Mouse (Mus musculus) heart, embryonic 10.5 days (tissue): ENCODE measurements at regions not wholly inside any gene's neighbourhood (a gene's known extent, or its start where the extent isn't known, plus 50 kb on each side); places are given as distances from the start of the nearest gene placed in this dataset.

Experiments used
- DNase-seq: peaks from one replicate; pipeline ENCODE4 v3.0.0-alpha.2; 2017; ENCODE audit warnings: low spot score
- H3K27ac ChIP-seq: fragments of 300-500 bp; sonication (generic); 2 replicates; pipeline ENCODE4 v1.5.1; 2016; ENCODE audit warnings: mild to moderate bottlenecking
- H3K27me3 ChIP-seq: fragments of 300-500 bp; sonication (generic); 2 replicates; pipeline ENCODE4 v1.6.1; 2016; ENCODE audit warnings: mild to moderate bottlenecking; ENCODE audit not compliant: poor library complexity, insufficient read depth, severe bottlenecking
- H3K36me3 ChIP-seq: fragments of 300-500 bp; sonication (generic); 2 replicates; pipeline ENCODE4 v1.6.1; 2016; ENCODE audit warnings: mild to moderate bottlenecking, moderate library complexity
- H3K4me1 ChIP-seq: fragments of 300-500 bp; sonication (generic); 2 replicates; pipeline ENCODE4 v1.6.1; 2016; ENCODE audit warnings: mild to moderate bottlenecking
- H3K4me3 ChIP-seq: fragments of 300-500 bp; sonication (generic); 2 replicates; pipeline ENCODE4 v1.5.1; 2016; ENCODE audit warnings: mild to moderate bottlenecking, moderate library complexity
- H3K9me3 ChIP-seq: fragments of 300-500 bp; sonication (generic); 2 replicates; pipeline ENCODE4 v1.6.1; 2016; ENCODE audit warnings: mild to moderate bottlenecking, moderate library complexity
- WGBS: fragments of 180-500 bp; shearing (Covaris S2); methylation state at CpG from one replicate; pipeline ENCODE4 v1.1.7; 2016; 5-methylcytosine and 5-hydroxymethylcytosine counted together

DNA sequence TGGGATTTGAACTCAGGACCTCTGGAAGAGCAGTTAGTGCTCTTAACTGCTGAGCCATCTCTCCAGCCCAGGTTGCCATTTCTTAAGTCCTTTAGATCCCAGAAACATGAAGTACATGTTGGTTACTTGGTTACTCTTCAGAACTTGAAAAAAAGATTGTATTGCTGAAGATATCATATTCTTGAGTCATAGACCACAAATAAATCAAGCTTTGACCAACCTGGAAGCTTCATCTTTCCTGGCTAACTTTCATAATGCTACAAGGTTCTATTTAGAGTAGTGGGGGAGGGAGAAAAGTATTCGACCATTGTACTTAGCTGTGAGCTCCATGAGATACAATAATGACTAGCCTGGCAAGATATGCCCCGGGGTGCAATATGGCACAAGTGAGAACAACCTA lies 90.9 kb upstream of the Cdkn2b start:
- Histone ChIP-seq H3K4me3 (no peak overlapping the region), H3K4me1 (no peaks in the 10 kb centered on the region), H3K36me3 (no peaks in the 10 kb centered on the region), H3K27me3 (no peaks in the 10 kb centered on the region), H3K9me3 (no peaks in the 10 kb centered on the region), H3K27ac (no peak overlapping the region)
- DNase-seq = no peak
- 65% methylated on average over 2 of the region's 2 CpGs for WGBS

DNA sequence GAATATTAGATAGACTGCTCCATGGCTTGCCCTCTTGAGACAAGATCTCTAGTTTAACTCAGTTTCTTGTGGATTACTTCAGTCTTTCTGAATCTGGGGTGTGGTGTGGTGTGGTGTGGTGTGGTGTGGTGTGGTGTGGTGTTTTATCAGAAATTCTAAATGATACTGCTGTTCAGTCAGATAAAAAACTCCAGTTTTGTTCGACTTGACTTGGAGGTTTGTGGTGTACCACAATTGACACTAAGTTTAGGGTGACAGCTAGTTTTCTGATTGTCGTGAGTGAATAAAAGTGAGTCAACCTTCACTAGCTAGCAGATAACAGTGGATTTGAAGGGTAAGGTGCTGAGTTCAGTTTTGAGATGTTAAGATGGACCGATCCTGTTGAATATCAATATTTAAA lies 89.5 kb upstream of the Cdkn2b start:
- H3K9me3 ChIP-seq = no peaks in the 10 kb centered on the region
- no peaks in the 10 kb centered on the region for H3K27me3 ChIP-seq
- WGBS = 79% methylated on average over 3 of the region's 3 CpGs
- H3K4me3 ChIP-seq = no peak overlapping the region
- H3K4me1 ChIP-seq = no peaks in the 10 kb centered on the region
- H3K27ac ChIP-seq = no peak overlapping the region
- no peak for DNase-seq
- no peaks in the 10 kb centered on the region for H3K36me3 ChIP-seq

DNA sequence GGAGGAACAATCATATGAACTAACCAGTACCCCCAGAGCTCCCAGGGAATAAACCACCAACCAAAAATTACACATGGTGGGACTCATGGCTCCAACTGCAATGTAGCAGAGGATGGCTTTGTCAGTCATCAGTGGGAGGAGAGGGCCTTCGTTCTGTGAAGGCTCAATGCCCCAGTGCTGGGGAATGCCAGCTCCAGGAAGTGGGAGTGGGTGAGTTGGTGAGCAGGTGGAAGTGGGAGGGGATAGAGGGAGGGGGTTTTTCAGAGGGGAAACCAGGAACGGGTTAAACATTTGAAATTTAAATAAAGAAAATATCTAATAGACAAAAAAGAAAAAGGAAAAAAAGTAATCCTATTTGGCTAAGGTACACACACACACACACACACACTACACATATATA lies 88.4 kb upstream of the Cdkn2b start:
- Histone ChIP-seq H3K36me3 (no peaks in the 10 kb centered on the region), H3K9me3 (no peaks in the 10 kb centered on the region), H3K4me1 (no peaks in the 10 kb centered on the region), H3K27me3 (no peaks in the 10 kb centered on the region), H3K27ac (no peak overlapping the region), H3K4me3 (no peak overlapping the region)
- DNase-seq = no peak
- WGBS = 70% methylated on average over 2 of the region's 2 CpGs

DNA sequence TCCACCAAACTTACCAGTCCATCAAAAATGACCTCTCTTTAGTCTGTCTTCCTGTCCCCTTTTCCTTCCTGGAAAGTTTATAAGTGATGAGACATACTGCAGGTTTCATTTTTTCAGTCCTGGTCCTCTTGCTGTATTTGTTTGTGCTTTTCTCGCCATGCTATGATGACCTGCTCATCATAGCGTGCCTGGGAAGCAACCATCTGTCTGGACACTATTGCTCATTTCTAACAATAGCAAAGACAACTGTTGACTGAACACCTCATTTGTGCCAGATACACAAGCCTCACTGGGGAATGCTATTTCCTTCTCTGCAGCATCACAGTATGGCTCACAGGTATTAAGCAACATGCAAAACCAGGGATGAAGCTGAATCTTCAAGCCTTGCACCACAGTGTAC lies 85.2 kb upstream of the Cdkn2b start:
- H3K27ac ChIP-seq = no peak overlapping the region
- no peaks in the 10 kb centered on the region for H3K36me3 ChIP-seq
- WGBS = 84% methylated on average over 2 of the region's 2 CpGs
- H3K4me1 ChIP-seq = no peaks in the 10 kb centered on the region
- H3K4me3 ChIP-seq = no peak overlapping the region
- no peaks in the 10 kb centered on the region for H3K27me3 ChIP-seq
- no peaks in the 10 kb centered on the region for H3K9me3 ChIP-seq
- no peak for DNase-seq

DNA sequence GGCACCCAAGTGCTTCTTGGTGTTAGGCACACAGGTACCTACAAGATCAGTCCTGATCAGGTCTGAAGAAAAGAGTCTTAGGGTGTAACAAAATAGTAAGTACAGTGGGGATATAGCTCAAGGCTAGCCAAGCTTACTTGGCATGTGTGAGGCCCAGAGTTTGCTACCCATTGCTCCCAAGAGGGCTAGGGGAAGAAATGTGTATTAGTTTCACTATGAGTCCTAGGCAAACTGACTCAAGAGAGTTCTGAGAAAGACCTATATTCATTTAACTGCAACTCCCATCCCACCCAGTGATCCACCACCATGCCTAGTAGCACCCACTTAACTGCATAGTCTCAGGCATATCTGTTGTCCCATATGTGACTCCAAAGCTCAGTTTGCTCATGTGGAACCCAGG lies 84.5 kb upstream of the Cdkn2b start:
- no peaks in the 10 kb centered on the region for H3K36me3 ChIP-seq
- no peak for DNase-seq
- H3K9me3 ChIP-seq = no peaks in the 10 kb centered on the region
- no peaks in the 10 kb centered on the region for H3K27me3 ChIP-seq
- no peak overlapping the region for H3K4me3 ChIP-seq
- H3K4me1 ChIP-seq = no peaks in the 10 kb centered on the region
- H3K27ac ChIP-seq = no peak overlapping the region

DNA sequence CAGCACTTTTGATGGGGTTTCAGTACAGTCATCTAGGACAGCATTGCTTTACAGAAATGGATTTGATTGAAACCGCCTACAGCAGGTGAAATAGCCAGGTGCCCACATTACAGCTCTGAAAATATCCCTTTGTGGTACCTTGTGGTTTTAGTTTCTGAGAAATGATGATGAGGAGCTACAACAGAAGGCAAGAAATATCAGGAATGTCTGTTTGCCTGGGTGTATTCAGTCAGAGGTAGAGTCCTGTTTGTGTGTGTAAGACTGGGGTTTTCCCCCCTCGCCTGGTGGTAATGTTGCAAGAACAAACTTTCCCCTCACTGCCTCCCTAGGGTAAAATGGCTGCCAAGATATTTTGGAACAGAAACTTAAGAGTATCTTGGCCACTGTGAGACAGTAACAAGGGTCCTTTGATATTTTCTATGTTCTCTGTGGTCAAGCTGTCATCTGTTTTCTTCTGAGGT lies 82.4 kb upstream of the Cdkn2b start:
- H3K4me1 ChIP-seq = no peaks in the 10 kb centered on the region

DNA sequence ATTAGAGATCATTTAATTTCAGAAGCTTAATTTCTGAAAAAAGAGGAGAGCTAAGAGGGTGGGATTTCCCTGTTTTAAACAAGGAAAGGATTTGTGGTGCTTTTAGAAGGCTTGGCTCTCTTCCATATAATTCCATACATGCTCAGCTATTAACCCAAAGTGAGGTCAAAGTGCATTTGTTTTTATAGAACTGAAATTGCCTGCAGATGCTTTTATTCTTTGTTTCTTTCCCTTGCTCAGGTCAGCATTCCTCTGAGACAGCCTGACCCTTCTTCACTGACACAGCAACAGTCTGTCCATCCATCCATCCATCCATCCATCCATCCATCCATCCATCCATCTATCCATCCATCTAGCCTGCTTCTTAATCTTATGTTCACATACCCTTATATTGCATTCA lies 82.0 kb upstream of the Cdkn2b start:
- Histone ChIP-seq H3K4me1 (no peaks in the 10 kb centered on the region), H3K4me3 (no peak overlapping the region), H3K27me3 (no peaks in the 10 kb centered on the region), H3K36me3 (no peaks in the 10 kb centered on the region), H3K9me3 (no peaks in the 10 kb centered on the region), H3K27ac (no peak overlapping the region)
- no peak for DNase-seq

More for the DNA sequence above, 82.4 kb upstream of the Cdkn2b start:
- WGBS = 77% methylated on average over 2 of the region's 2 CpGs
- no peaks in the 10 kb centered on the region for H3K9me3 ChIP-seq
- DNase-seq = no peak
- H3K4me3 ChIP-seq = no peak overlapping the region
- no peak overlapping the region for H3K27ac ChIP-seq
- H3K36me3 ChIP-seq = no peaks in the 10 kb centered on the region
- H3K27me3 ChIP-seq = no peaks in the 10 kb centered on the region

DNA sequence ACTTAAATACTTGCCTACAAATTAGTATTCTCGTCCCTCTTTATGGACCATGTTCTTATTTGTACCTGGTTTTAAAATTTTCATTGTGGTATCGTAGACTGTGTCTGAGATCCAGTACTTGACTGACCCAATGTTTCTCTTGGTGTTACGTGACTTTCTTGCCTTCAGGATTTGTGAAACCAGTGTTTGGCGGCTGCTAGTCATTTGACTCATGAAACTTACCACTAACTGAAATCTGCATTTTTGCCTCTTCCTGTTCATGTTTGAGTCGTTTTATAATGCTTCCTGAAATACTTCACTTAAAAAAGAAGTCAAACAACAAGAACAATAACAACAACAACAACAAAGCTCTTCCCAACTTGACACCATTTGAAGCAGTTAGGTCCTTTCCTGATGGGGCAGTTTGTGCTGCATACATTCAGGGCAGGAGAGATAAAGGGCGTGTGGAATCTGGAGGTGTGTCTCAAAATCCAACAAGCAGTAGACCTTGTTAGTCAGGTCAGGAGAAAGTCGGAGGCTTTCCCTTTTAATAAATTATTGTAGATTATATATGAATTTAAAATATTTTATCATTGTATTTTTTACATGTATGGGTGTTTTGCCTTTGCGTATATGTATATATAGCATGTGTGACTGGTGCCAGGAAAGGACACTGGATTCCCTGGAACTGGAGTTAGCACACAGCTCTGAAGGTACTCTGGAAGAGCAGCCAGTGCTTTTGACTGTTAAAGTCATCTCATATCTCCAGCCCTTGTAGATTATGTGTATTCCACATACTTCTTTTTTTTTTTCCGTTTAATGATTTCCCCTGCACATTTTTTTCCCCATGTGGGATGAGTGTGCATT lies 80.8 kb upstream of the Cdkn2b start:
- Histone ChIP-seq H3K9me3 (no peaks in the 10 kb centered on the region), H3K4me3 (no peak overlapping the region), H3K27me3 (no peaks in the 10 kb centered on the region), H3K36me3 (no peaks in the 10 kb centered on the region), H3K27ac (no peak overlapping the region), H3K4me1 (peaks cover 5% of the 10 kb centered on the region; the same call in 1 of the 2 replicates)
- 78% methylated on average over 9 of the region's 9 CpGs for WGBS
- no peak for DNase-seq

DNA sequence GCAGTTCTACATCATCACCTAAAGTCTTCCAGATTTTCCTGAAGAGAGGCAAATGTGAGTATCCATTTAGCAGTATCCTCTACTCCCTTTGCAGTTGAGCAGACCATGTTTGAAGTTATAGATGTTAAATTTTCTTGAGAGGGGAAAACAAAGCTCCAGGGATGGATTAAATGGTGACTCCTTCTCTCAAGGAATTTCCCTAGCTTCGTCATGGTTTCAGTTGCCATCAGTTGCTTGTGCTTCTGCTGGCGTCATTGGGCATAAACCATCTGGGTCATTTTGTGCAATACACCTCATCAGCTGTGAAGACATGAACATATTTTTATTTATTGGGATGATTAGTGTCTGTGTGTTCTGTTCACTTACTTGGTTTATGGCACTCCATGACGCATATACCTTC lies 72.7 kb upstream of the Cdkn2b start:
- WGBS = 87% methylated on average over 3 of the region's 3 CpGs

DNA sequence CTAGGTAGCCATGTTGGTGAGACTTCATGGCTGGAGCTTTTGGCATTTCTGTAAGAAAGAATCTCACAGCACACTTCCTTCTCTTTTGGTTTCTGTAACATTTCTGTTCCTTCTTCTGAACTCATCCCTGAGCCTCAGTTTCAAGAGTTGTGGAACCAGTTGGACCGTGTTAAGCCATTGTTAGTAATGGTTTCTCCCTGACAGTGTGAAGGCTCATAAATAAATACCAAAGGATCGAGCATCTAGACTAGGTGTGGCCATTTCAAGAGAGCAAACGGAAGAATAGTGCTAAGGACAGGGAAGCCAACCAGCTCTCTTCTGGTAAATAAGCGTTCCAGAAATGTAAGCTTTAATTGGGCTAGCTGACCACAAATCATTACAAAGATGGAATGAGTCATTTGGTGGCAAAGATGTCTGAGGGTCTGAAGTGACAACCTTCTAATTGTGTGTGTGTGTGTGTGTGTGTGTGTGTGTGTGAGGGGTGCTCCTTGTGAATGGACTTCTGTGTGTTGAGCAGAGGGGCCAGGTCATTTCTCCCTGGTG lies 71.7 kb upstream of the Cdkn2b start:
- no peak overlapping the region for H3K27ac ChIP-seq
- no peaks in the 10 kb centered on the region for H3K9me3 ChIP-seq
- DNase-seq = no peak
- no peaks in the 10 kb centered on the region for H3K27me3 ChIP-seq
- H3K4me3 ChIP-seq = no peak overlapping the region
- WGBS = 81% methylated on average over 4 of the region's 4 CpGs
- H3K4me1 ChIP-seq = peaks cover 5% of the 10 kb centered on the region; the same call in 1 of the 2 replicates
- no peaks in the 10 kb centered on the region for H3K36me3 ChIP-seq

More for the DNA sequence above, 72.7 kb upstream of the Cdkn2b start:
- Histone ChIP-seq H3K36me3 (no peaks in the 10 kb centered on the region), H3K4me1 (peaks cover 5% of the 10 kb centered on the region; the same call in 1 of the 2 replicates), H3K4me3 (no peak overlapping the region), H3K9me3 (no peaks in the 10 kb centered on the region), H3K27me3 (no peaks in the 10 kb centered on the region), H3K27ac (no peak overlapping the region)
- no peak for DNase-seq

DNA sequence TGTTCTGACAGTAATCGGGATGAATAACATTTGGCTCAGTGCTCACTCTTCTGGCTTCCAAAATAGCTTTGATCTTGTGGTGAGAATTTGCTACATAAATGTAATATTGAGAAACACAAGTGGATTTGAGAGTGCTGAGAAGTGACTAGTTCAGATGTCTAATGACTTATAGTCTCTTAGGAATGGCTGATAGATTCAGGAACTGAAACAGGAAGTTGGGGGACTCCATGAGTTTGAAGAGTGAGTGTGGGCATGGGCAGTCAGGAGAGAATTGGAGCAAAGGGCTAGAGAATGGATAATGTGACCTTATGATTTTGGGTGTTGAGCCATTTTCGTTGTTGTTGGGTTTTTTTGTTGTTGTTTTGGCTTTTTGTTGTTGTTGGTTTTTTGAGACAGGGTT lies 70.9 kb upstream of the Cdkn2b start:
- H3K27me3 ChIP-seq = no peaks in the 10 kb centered on the region
- 90% methylated on average over 2 of the region's 2 CpGs for WGBS
- H3K4me3 ChIP-seq = no peak overlapping the region
- H3K4me1 ChIP-seq = no peaks in the 10 kb centered on the region
- H3K36me3 ChIP-seq = no peaks in the 10 kb centered on the region
- no peak for DNase-seq
- no peaks in the 10 kb centered on the region for H3K9me3 ChIP-seq
- no peak overlapping the region for H3K27ac ChIP-seq

DNA sequence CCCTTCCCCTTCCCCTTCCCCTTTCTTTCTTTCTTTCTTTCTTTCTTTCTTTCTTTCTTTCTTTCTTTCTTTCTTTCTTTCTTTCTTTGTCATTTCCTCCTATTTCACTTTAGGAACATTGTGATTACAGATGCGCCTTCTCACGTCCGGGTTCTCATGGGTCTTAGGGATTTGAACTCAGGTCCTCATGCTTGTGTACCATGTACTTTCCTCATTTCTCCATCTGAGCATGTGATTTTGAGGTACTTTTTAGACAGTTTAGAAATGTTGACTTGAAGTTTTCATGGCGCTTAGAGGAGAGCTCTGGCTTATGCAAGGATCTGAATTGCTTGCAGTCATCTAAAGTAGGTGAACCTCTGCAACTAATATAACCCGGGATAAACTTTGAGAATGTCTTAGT lies 70.2 kb upstream of the Cdkn2b start:
- Histone ChIP-seq H3K27me3 (no peaks in the 10 kb centered on the region), H3K4me1 (no peaks in the 10 kb centered on the region), H3K9me3 (no peaks in the 10 kb centered on the region), H3K36me3 (no peaks in the 10 kb centered on the region), H3K27ac (no peak overlapping the region), H3K4me3 (no peak overlapping the region)
- no peak for DNase-seq
- 90% methylated on average over 5 of the region's 5 CpGs for WGBS

DNA sequence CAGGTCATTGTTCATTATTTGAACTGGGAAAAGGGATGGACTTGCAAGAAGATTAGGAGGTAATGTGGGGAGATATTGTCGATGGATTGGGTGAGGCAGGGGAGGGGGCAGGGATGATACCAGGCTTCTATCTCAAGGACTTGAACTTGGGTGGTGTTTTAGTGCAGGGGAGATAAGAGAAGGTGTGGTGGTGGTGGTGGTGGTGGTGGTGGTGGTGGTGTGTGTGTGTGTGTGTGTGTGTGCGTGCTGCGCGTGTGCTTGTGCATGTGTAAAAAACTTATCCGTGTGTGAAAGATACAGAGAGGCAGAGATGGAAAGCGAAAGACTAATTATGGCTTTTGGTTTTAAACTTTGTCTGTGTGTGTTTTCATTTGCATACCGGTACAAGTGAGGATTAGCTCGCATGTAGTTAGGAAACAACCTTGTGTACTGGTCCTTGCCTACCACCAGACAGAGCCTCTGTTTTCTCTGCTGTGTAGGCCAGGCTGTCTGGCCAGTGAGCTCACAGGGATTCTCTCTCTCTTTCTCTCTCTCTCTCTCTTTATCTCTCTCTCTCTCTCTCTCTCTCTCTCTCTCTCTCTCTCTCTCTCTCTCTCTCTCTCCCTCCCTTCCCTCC lies 69.6 kb upstream of the Cdkn2b start:
- no peak overlapping the region for H3K4me3 ChIP-seq
- H3K27me3 ChIP-seq = no peaks in the 10 kb centered on the region
- no peak overlapping the region for H3K27ac ChIP-seq
- no peaks in the 10 kb centered on the region for H3K36me3 ChIP-seq
- H3K4me1 ChIP-seq = no peaks in the 10 kb centered on the region
- WGBS = 90% methylated on average over 8 of the region's 8 CpGs
- DNase-seq = no peak
- H3K9me3 ChIP-seq = no peaks in the 10 kb centered on the region
